Mouse (Mus musculus): ENCODE measurements around the gene Plagl1.

Gene Plagl1

GRCm38 (mm10) chr10:13090596-13091424 lies 30.5 kb downstream of the Plagl1 start:
- ATAC-seq (ENCODE audit: low TSS enrichment): peak; percentile 95

DNA sequence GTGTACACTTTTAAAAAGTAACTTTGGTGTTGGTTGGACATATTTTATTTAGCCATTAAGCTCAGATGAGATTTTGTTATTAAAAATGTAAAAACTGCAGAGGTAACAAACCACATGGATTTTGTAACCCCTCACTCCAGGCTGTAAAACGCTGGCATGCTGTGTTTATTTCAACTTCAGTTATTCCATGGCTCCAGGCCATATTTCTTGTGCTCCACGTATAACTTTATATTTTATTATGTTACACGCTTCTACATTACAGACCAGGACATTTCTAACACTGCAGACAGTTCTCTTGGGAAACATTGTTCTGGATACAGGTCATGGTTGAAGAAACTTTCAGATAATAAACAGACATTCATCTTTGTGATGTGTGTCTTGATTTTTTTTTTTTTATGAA lies 32.7 kb downstream of the Plagl1 start:
- no peak for ATAC-seq (ENCODE audit: low TSS enrichment)

GRCm38 (mm10) chr10:13098895-13099294 lies 38.6 kb downstream of the Plagl1 start:
- ATAC-seq (ENCODE audit: low TSS enrichment): no peak

- ATAC-seq (ENCODE audit: low TSS enrichment): no peak
Observed at GRCm38 (mm10) chr10:13100061-13100648, 39.9 kb downstream of the Plagl1 start.

- ATAC-seq (ENCODE audit: low TSS enrichment): no peak
Observed at GRCm38 (mm10) chr10:13102360-13102759, 42.1 kb downstream of the Plagl1 start.

DNA sequence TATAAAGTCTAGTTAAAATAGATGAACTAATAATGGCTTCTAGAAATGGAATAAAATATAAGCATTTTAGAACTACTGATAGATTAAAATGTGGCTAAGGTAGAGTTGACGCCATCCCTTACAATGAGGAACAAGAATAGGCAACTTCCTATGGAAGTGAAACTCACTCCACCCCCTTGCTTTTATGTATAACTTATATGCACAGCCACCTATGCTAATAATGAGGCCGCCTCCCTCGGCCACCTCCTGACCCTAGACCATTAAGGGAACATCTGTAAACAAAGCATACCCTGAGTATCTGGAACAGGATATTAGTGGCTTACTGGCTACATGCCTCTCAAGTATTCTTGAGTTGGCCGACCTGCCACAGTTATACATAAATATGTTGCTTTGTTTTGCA lies 43.5 kb downstream of the Plagl1 start:
- no peak for ATAC-seq (ENCODE audit: low TSS enrichment)

DNA sequence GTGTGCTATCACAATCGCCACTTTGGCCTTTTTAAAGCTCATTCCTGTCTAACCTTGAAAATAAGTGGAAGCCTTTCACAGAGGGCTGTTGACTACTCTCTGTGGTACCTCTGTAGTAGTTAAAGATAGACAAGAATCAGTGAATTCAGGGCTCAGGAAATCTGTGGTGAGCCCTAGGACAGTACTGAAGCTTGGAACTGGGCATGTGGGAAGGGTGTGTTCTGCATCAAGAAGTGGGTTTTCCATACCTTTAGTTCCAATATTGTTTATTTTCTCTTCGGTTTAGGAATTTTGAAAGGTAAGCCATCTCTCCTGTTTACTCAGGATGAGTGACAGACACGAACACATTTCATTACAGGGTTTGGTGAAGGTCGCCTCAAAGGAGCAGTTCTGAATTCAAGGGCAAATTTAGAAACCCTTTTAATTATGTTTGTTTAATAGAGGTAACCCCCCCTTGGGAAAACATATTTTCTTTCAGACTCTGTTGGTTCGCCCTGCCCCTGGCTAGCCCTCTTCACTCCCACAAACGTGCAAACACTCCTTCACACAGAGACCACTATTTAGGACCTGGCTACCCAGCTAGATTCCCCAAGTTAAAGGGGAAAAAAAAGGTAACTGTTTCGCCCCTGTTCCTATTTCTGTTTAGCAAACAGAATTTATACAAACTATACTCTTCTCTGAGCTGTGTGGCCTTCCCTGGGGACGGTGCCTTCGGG lies 46.8 kb downstream of the Plagl1 start:
- no peak for ATAC-seq (ENCODE audit: low TSS enrichment)

- ATAC-seq (ENCODE audit: low TSS enrichment): peak; percentile 20; the same call in 1 of the 2 replicates
Observed at GRCm38 (mm10) chr10:13108021-13108548, 47.8 kb downstream of the Plagl1 start.

GRCm38 (mm10) chr10:13108847-13109246 lies 48.5 kb downstream of the Plagl1 start:
- no peak for ATAC-seq (ENCODE audit: low TSS enrichment)

DNA sequence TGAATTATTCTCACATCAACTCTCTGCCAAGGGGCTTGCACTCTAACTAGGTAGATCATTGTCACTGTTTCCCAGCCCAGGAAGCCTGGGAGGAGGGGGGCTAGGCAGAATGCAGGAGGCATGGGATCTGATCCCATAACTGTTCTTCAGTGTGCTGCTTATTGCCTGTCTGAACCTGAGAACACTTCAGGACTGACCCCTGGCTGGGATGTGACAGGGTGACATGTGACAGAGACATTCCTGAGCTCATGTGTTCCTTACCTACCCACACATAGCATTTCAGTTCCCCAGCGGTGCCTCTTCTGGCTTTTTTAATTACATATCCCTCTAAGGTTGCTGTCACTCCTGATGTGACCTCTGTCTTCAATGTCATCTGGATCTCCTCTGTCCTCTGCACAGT lies 49.5 kb downstream of the Plagl1 start:
- no peak for ATAC-seq (ENCODE audit: low TSS enrichment)

GRCm38 (mm10) chr10:13112849-13113248 lies 52.5 kb downstream of the Plagl1 start:
- ATAC-seq (ENCODE audit: low TSS enrichment): no peak

DNA sequence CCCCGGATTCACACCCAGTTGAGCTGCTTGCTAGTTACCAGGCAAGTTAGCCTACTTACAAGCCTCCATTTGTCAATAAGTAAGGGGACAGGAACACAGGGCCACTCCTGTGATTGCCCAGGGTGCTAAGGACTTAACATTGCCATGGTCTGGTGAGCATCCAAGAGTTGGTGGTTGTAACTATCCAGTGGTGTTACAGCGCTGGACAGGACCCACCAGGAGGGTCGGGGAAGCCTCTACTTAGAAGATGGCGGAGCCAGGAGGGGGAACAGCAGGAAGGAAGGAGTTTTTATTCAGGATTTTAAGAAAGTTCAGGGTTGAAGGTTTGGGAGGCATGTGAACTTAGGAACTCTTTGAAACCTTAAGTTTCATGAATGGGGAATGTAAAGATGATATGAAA lies 53.3 kb downstream of the Plagl1 start:
- ATAC-seq (ENCODE audit: low TSS enrichment): no peak

- peak; percentile 50 for ATAC-seq (ENCODE audit: low TSS enrichment)
Observed at GRCm38 (mm10) chr10:13115030-13115429, 54.7 kb downstream of the Plagl1 start.

- ATAC-seq (ENCODE audit: low TSS enrichment): no peak
Observed at GRCm38 (mm10) chr10:13116706-13117665, 56.7 kb downstream of the Plagl1 start.

DNA sequence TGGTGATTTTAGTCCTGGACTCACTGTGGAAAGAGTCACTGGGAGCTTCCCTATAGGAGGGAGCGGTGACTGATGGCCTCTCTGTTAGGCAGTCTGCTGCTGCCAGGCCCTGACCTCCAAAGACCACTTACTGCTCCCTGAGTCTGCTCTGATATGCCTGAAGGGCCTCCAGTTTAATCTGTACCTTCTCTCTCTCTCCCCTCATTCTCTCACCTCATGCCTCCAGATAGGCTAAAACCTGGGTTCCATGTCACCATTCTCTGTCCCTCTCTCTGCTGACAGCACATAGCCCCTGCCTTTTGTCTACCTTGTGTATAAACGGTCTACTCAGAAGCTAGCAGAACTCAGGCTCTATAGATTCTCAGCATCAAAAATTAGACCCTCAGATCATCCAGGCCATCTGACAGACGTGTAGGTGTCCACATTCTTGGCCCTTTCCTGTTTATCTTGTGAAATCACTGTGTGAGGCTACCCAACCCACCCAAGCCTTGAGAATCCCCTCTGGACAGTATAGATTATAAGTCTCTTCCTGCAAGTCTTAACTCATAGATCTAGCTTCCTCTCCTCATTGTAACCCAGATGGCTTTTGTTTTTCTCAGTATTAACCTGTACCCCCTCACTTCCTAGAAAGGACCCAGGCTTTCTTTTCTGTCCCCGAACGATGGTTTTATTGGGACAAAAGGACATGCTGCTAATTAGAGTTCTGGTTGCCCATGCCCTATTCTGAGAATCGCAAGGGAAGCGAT lies 57.9 kb downstream of the Plagl1 start:
- no peak for ATAC-seq (ENCODE audit: low TSS enrichment)

GRCm38 (mm10) chr10:13118770-13119102 lies 58.4 kb downstream of the Plagl1 start:
- ATAC-seq (ENCODE audit: low TSS enrichment): no peak

GRCm38 (mm10) chr10:13119300-13119699 lies 59.0 kb downstream of the Plagl1 start:
- no peak for ATAC-seq (ENCODE audit: low TSS enrichment)

DNA sequence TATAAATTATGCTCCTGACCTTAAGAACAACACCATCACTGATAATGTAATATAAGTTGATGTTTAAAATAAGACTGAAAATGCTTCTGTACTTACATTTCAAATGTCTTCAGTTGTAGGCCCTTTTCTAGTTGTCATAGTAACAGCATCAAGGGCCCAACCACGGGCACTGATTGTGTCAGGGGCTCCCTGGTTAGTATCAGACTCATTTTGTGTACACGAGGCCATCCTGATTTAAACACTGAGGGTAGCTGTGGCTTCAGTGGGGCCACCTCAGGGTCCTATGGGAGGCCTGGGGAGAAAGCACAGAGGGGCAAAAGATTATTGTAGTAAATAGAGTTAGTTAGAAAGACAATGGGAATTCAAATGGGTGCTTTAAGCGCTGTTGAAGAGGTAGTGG lies 65.5 kb downstream of the Plagl1 start:
- ATAC-seq (ENCODE audit: low TSS enrichment): no peak

DNA sequence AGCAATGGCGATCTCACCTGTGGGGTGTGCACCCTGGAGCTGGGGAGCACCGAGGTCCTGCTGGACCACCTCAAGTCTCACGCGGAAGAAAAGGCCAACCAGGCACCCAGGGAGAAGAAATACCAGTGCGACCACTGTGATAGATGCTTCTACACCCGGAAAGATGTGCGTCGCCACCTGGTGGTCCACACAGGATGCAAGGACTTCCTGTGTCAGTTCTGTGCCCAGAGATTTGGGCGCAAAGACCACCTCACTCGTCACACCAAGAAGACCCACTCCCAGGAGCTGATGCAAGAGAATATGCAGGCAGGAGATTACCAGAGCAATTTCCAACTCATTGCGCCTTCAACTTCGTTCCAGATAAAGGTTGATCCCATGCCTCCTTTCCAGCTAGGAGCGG lies 67.0 kb downstream of the Plagl1 start:
- no peak for ATAC-seq (ENCODE audit: low TSS enrichment)

- ATAC-seq (ENCODE audit: low TSS enrichment): no peak
Observed at GRCm38 (mm10) chr10:13127946-13128345, 67.6 kb downstream of the Plagl1 start.

DNA sequence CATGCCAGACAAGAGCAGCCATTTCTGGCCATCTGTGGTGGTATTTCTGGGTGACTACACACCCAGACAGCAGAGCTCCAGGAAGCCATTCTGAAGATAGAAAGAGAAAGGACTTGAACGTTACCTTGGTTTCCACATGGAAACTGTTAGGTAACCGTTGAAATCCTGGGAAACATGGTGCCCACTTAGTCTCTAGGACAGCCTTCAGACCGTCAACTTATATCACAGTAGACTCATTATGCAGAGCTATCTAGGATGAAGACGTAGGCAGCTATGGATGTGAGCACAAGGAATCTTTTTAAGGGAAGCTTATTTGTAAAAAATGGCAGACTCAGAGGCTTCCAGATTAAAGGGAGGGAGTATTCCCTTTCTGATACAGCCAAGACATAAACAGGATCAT lies 73.5 kb downstream of the Plagl1 start:
- peak; percentile 88 for ATAC-seq (ENCODE audit: low TSS enrichment)
